Mouse (Mus musculus) c-Kit-positive CD71-positive TER-119-positive erythroid progenitor cells, embryonic 14.5 days (primary cell): ENCODE data around the gene Gm13283.
"Not testable (repeated sequence)": the region's sequence is repeated elsewhere in the genome, so short reads cannot be mapped to it uniquely, and the experiment has no call there.

Source experiments
- DNase-seq: peaks from one replicate; pipeline ENCODE4 v3.0.0-alpha.2; 2013; ENCODE audit warnings: low spot score

The Gm13283 gene

DNA sequence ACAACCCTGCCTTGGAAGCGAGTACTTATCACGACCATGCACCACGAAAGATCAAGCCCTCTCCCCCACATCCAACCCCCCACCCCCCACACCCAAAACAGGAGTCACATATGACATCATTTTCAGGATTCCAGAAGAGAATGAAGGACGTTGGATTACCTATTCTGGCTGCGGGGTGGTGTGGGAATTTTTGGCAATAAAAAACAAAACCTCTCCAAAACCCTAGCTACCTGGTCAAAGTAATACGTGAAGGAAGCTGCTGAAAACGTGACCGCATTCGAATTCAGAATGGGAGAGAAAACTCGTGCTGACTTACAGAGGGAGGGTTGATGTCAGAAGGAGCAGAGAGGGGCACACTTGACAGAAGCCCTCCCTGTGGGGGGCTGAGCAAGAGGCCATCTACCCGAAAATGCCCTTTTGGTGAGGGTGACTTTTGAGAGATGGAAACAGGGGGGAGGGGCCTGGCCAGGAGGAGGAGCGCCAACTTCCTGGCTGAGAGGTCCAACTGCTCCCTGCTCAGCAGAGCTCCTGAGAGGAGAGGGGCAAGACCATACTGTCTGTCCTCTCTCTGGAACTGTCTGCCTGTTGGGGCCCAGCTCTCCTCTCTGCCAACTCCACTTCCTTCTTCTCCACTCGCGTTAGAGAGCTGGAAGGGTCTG lies at the start of gene Gm13283:
Gene Gm13283 (plus strand): TSS at position 510 of the 659 bp plus-strand sequence.
- not testable (repeated sequence) for DNase-seq

DNA sequence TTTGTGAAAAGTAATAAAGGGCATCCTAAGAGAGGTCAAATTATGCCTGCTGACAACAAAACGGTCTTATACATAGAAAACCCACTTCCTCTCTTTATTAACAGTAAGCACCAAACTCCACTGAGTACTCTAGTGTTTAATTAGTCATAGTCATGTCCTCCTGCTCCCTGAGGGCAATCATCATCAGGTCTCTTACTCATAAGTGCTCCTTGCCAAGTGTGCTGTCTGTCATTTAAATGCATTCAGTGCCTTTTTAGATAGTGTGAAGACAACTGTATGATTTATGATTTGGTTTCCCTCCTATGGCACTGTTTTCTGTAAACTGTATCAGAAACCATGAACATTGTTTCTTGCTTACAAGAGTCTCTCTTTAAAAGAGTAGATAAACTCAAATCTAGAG lies 45.6 kb upstream of the Gm13283 start:
- no peak for DNase-seq

DNA sequence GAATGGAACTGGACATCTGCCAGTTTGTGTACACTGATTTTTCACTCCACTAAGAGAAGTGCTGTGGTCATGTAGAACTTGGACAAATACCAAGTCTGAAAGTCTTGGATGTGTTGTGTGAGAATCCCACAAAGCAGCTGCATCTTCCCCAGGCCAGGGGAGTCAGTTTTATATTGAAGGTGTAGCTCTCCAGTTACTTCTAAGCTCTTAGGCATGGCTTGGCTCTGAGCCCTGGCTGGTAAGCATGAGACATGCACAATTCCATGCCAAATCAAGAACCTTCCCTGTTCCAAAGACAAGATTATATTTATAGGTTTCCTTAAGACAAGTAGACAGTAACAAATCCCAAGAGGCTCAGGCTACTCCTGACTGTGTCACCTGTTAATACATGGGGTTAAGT lies 44.9 kb upstream of the Gm13283 start:
- no peak for DNase-seq

DNA sequence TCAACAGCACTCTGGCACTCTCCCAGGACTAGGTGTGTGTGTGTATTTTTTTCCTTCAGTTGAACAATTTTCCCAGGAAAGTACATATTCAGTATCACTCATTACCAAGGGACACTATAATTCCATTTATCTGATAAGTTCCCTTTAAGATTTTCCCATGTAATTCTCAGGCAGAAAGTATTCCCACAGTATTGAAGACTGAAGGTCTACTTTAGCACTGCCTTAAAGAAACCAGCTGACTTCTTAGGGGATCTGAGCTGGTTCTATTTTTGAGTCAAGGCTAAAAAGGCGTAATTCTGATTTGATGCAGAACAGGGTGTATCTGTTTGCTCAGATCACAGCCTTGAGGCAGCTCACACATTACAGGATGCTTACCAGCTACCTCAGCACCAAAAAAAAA lies 41.2 kb upstream of the Gm13283 start:
- DNase-seq = no peak

DNA sequence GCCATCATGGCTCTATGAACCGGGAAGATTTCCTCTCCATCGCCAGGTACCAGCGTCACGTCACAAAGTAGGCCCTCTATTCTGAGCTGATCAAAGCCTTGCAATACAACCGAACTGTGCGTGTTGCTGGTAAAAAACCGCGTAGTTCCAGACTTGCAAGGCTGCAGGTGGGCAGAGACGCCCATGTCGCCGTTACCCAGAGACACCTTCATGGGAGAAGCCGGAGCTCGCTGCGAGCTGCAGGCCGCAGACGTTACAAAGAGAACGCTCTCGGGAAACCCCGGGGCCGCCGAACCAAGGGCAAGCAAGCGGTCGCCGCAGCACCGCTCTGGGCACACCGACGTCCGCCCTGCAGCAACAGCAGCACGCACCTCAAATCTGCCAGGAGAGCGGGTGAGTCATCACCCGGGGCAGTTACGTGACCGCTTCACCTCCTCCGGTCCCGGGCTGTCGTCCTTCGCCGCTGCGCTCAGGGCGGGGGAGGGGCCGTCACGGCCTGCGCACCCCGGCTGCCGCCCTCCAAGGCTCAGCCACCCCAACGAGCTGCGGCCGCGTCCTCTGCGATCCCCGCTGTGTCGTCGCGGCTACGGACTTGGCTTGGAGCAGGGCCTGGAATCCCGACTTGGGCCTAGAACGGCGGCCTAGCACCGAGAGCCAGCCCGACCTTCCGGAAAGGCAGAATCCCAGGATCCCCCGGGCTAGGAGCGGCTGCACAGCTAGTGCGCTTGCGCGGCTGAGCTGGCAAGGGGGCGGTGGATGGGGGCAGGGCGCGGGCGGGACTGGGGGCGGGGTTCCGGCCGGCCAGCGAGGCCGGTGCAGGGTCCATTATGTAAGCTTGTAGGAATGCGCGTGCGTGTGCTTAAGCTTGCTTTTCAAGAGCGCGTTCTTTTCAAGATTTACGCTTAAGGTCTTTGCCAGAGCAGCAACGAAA lies 37.9 kb upstream of the Gm13283 start, which contains the start of the genes Gm26566 and Klhl9:
Gene Gm26566 (plus strand): TSS at position 15 of the 931 bp plus-strand sequence.
Gene Klhl9 (minus strand): TSS at position 675 of the 931 bp plus-strand sequence.
- peak; percentile 84 for DNase-seq

DNA sequence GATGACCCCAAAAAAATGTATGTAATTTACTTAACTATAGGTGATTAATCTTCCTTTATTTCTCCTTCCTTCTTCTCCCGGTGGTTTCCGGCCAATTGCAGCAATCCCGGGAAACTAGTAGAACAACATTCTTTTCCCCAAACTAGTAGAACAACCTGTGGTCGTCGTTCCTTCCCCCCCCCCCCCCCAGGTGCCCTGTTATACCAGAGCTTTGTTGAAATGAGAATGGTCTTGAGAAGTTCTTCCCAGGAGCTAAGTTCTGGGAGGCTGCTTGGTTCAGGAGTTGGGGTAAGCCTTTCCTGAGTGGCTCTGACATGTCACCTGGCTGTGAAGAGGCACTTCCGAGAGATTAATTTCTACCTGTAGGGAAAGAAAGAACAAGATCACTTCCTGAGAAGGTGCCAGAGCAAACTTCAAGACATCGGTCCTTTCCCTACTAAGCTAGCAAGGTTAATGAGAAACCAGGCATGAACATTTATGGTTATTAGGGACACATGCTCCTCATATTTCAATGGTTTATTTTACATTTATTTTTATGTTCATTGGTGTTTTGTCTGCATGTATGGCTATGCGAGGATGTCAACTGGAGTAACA lies 36.3 kb upstream of the Gm13283 start:
- no peak for DNase-seq

DNA sequence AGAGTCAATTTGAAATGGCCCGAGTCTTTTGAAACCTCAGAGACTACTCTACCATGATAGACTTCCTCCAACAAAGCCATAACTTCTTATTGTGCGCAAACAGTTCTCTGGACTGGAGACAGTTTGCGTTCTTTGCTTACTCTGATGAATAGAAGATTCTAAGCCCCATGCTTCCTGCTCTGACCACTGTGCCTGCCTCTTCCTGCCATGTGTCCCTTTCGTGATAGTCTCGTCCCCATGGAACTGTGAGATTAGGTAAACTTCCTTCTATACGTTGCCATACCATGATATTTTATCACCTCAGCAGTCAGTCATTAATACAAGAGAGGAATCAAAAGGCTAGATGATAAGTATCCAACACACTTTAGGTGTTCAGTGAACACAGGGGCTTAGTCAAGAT lies 33.2 kb upstream of the Gm13283 start:
- DNase-seq = no peak

DNA sequence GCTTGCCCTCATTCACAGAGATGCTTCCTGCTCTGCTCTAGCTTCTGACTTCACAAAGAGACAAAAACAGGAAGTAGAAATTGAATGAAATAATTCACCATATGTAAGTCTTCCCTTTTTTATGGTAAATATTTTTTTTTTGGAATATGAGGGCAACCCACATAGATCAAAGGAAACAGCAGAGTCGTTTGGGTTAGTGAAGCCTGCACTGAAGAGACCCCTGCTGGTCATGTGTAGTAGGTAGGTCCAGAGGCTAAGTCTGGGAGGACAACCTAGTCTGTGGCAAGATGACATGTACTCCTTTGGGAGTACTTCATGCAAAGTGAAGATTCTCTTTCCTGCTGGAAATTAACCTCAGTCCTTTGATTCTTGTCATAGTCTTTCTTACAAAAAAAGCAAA lies 32.6 kb upstream of the Gm13283 start:
- DNase-seq = no peak

DNA sequence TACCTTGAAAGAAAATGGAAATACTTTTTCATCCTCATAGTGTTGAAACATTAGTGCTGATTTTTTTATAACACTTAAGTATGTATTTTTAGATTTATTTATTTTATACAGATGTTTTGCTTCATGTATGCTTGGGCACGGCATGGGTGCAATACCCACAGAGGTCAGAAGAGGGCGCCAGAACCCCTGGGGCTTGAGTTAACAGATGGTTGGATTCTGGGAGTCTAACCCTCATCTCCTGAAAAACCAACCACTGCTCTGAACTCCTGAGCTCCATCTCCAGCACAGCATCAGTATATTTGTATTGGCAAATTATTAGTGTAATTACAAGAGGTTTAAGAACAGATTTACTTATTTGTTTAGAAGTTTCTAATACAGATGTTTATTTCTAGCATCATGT lies 21.4 kb upstream of the Gm13283 start:
- peak; percentile 59 for DNase-seq

DNA sequence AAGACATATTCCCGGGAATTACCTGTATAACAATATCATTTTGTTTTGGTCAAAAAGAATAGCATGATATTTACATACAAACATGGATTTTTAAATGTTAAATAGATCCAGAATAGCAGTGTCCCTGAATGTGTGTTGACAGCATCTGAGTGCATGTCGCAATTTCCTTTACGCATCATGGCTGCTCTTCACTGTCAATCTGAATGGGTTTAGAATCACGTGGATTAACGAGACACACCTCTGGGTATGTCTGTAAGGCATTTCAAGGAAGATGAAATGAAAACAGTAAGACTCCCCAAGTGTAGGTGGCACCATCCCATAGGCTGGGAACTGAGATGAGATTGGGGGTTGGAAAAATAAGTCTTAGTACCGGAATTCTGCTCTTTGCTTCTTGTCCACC lies 20.9 kb upstream of the Gm13283 start:
- no peak for DNase-seq

DNA sequence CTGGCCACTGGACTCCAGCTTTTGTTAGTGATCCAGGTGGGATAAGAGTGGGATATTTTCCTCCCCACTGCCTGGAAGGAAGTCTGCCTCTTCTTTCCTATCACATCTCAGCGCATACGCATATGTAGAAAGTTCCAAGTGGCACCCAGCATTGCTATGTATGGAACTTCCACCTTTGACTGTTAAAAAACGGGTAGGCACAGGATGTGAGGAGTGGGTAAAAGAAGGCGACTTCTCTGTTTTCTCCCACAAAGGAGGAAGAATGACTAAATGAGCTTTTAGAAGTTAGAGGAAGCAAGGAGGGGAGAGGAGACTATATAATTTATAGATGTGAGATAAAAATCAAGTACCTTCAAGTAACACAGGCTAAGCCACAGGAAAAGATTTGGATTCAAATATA lies 18.5 kb upstream of the Gm13283 start:
- DNase-seq = no peak

DNA sequence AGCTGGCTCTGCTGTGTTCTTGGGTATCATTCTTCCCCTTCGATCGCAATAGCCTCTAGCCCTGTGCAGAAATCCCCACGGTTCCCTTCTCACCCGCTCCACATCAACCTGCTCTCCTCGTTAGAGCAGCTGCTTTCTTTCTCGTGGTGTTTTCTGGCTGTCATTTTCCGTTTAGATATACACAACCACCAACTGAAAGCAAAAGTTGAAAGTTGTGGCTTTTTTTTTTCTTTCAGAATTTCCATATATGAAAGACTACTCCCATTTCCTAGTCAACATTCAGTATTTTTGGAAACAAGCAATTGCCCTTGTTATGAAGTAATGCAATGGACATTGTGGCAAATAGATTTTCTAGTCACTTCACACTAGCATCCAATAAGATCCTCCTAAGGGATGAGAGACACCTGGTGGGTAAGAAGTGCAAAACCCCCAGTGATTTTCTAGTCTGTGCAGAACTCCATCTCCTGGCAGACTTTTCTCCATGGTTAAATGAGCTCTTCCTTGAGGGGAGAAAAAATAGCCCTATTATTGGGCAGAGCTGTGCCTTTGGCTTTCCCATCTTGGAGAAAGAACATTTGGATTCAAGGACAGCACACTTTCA lies 17.0 kb upstream of the Gm13283 start:
- no peak for DNase-seq

DNA sequence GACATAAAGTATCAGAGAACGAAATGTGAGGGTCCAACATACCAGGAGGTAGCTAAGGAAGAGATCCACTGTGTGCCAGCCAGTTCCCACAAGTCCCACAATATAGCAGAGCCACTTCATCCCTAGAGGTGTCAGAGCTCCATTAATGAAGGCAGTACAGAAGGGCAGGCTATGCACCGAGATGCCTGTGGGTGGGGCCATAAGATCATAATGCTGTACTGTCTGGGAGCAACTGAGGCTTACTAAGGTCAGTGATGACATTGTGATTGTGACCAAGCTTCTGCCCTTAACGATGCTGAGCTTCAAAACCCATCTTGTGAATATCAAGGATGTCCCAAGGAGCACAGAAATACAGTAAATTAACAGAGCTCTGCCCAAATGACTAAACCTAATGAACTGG lies 15.7 kb upstream of the Gm13283 start:
- no peak for DNase-seq

DNA sequence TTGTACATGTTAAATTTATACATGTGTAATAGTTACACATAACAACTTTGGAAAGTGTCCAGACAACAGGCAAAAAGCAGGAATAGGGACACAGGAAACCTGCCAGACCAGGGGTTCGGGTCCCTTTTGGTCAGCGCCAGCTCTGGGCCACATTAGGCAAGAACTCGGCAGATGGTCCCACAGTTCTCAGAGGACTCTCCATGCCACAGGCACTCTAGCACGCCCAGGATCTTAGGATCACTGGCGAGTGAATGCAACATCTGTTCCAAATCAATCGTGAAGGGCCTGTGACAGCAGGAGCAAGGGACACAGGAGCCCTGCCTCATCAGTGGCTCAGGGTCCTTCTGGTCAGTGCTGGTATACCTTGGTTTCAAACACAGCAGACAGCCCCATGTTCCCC lies 10.0 kb upstream of the Gm13283 start:
- no peak for DNase-seq

DNA sequence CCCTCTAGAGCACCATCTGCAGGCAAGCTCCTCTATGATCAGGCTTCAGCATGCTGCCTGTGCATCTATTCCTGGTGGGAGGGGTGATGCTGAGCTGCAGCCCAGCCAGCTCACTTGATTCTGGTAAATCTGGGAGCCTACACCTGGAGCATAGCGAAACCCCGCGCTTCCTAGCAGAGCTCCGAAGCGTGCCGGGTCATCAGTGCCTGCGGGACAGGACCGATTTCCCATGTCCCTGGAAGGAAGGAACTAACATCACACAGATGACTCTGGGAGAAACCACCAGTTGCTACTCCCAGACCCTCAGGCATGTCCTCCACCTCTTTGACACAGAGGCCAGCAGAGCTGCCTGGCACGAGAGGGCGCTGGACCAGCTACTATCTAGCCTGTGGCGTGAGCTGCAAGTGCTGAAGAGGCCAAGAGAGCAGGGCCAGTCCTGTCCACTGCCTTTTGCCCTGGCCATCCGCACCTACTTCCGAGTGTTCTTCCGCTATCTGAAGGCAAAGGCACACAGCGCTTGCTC lies 5.0 kb upstream of the Gm13283 start, which contains the start of gene Gm13271:
Gene Gm13271 (plus strand): TSS at position 51 of the 523 bp plus-strand sequence.
- DNase-seq = not testable (repeated sequence)

DNA sequence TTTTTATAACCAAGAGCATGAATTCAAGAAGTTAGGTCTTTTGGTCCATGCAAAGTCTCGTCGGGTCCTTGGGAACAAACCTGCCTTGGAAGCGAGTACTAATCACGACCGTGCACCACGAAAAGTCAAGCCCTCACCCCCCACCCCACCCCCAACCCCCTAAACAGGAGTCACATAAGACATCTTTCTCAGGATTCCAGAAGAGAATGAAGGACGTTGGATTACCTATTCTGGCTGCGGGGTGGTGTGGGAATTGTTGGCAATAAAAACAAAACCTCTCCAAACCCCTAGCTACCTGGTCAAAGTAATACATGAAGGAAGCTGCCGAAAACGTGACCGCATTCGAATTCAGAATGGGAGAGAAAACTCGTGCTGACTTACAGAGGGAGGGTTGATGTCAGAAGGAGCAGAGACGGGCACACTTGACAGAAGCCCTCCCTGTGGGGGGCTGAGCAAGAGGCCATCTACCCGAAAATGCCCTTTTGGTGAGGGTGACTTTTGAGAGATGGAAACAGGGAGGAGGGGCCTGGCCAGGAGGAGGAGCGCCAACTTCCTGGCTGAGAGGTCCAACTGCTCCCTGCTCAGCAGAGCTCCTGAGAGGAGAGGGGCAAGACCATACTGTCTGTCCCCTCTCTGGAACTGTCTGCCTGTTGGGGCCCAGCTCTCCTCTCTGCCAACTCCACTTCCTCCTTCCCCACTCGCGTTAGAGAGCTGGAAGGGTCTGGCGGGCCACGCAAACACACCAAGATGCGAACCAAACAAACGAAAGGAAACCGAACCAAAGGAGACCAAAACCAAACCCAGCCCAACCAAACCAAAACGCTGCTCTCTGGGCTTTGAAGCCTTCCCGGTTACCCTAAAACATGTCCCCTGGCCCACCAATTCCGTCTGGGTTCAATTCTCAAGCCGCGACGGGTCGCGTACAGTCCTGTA lies 3.1 kb upstream of the Gm13283 start:
- not testable (repeated sequence) for DNase-seq

DNA sequence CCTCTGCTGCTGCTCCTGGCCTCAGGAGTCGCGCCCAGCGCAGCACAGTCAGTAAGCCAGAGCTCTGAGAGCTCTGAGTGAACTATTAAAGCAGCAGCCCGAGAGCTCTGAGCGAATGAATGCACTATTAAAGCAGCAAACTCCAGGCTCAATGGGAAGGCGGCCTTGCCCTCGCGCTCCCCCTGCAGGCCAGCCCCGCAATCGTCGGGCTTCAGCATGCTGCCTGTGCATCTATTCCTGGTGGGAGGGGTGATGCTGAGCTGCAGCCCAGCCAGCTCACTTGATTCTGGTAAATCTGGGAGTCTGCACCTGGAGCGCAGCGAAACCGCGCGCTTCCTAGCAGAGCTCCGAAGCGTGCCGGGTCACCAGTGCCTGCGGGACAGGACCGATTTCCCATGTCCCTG lies 2.3 kb upstream of the Gm13283 start:
- not testable (repeated sequence) for DNase-seq

DNA sequence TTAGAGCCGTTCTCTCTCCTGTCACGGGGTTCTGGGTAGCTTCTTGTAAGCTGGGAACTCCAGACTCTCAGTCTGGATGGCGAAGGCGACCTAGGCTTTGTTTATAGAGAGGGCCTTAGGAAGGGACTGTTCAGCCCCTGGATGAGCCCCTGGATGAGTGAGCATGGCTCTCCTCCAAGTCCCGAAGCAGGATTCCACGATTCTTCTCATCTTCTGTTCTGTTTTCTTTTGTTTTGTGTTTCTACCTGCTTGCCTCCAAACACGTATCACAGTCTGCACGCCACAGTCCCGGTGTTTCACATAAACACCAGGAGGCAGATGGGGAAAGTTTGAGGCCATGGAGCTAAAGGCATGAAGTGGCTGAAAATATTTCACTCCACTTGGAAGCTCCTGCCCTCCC lies 1.2 kb upstream of the Gm13283 start:
- not testable (repeated sequence) for DNase-seq

DNA sequence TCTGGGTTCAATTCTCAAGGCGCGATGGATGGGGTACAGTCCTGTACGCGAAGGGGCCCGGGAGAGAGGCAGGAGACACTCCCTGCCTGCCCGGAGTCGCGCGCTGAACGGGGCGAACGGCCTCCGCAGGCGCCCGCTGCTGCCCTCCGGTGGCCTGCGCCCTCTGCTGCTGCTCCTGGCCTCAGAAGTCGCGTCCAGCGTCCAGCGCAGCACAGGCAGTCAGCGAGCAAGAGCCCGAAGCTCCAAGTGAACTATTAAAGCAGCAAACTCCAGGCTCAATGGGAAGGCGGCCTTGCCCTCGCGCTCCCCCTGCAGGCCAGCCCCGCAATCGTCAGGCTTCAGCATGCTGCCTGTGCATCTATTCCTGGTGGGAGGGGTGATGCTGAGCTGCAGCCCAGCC lies 512 bp downstream of the Gm13283 start:
- DNase-seq = not testable (repeated sequence)

DNA sequence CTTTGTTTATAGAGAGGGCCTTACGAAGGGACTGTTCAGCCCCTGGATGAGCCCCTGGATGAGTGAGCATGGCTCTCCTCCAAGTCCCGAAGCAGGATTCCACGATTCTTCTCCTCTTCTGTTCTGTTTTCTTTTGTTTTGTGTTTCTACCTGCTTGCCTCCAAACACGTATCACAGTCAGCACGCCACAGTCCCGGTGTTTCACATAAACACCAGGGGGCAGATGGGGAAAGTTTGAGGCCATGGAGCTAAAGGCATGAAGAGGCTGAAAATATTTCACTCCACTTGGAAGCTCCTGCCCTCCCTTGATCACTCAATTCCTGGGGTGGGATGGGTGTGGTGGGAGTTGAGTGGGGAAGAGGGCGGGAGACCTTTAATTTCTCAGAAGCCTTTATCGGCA lies 1.9 kb downstream of the Gm13283 start:
- not testable (repeated sequence) for DNase-seq

DNA sequence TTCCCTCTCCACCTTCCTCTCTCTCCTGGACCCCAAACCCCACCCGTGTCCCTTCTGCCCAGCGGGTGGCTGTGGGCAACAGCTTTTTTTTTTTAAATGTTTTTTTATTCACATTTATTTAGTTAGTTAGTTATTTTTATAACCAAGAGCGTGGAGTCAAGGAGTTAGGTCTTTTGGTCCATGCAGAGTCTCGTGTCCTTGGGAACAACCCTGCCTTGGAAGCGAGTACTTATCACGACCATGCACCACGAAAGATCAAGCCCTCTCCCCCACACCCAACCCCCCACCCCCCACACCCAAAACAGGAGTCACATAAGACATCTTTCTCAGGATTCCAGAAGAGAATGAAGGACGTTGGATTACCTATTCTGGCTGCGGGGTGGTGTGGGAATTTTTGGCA lies 2.4 kb downstream of the Gm13283 start:
- DNase-seq = not testable (repeated sequence)
